Mouse (Mus musculus) intestine, embryonic 14.5 days (tissue): ENCODE data around the gene Lcp1. TPM values are rescaled to one million over a fixed set of nuclear protein-coding genes. Genes with fewer than 3 reads are reported as not detected.
"Not testable (repeated sequence)": the region's sequence is repeated elsewhere in the genome, so short reads cannot be mapped to it uniquely, and the experiment has no call there.

Experiments used
- ATAC-seq: fragments of 200-750 bp; cut with Nextera tagmentation; replicated peaks from 2 replicates; pipeline ENCODE4 v1.8.0; 2017; ENCODE audit warnings: low read depth, moderate number of reproducible peaks, moderate TSS enrichment, moderate library complexity; ENCODE audit not compliant: low FRiP score, low TSS enrichment
- DNase-seq: peaks from one replicate; pipeline ENCODE4 v3.0.0-alpha.2; 2018; ENCODE audit warnings: low spot score
- H3K27ac ChIP-seq: fragments of 300-500 bp; sonication (generic); 2 replicates; pipeline ENCODE4 v1.5.1; 2014; ENCODE audit warnings: low read depth, mild to moderate bottlenecking, control low read depth
- H3K27me3 ChIP-seq: fragments of 300-500 bp; sonication (generic); replicated peaks from 2 replicates; pipeline ENCODE4 v1.6.1; 2014; ENCODE audit warnings: low read length, control low read depth; ENCODE audit not compliant: control insufficient read depth, insufficient read depth
- H3K36me3 ChIP-seq: fragments of 300-500 bp; sonication (generic); 2 replicates; pipeline ENCODE4 v1.6.1; 2014; ENCODE audit warnings: low read length, control low read depth; ENCODE audit not compliant: control insufficient read depth, insufficient read depth
- H3K4me1 ChIP-seq: fragments of 300-500 bp; sonication (generic); replicated peaks from 2 replicates; pipeline ENCODE4 v1.6.1; 2014; ENCODE audit warnings: low read length, control low read depth, mixed read lengths; ENCODE audit not compliant: control insufficient read depth, insufficient read depth
- H3K4me2 ChIP-seq: fragments of 300-500 bp; sonication (generic); 2 replicates; pipeline ENCODE4 v1.6.1; 2014; ENCODE audit warnings: low read length
- H3K4me3 ChIP-seq: fragments of 300-500 bp; sonication (generic); 2 replicates; pipeline ENCODE4 v1.5.1; 2014; ENCODE audit warnings: low read depth, low read length, control low read depth, mixed read lengths
- H3K9ac ChIP-seq: fragments of 300-500 bp; sonication (generic); 2 replicates; pipeline ENCODE4 v1.6.1; 2014; ENCODE audit warnings: mild to moderate bottlenecking, low read length
- H3K9me3 ChIP-seq: fragments of 300-500 bp; sonication (generic); 2 replicates; pipeline ENCODE4 v1.6.1; 2016; ENCODE audit warnings: low read length, control low read depth; ENCODE audit not compliant: control insufficient read depth
- WGBS: fragments of 180-500 bp; shearing (Covaris S2); extraction: QIAGEN DNeasy Blood & Tissue Kit; methylation state at CpG from one replicate; pipeline ENCODE4 v1.1.7; 2014; 5-methylcytosine and 5-hydroxymethylcytosine counted together
- polyA plus RNA-seq: library from polyadenylated mRNA; unstranded; fragments of >200 nt; fragmentation: Nextera tagmentation; extraction: Ambion mirVana; gene quantifications from 2 replicates; pipeline ENCODE4 v1.2.1, GENCODE M21; 2014

Gene Lcp1
- polyA plus RNA-seq, result 58.3 and 61.2 TPM in 2 replicates

DNA sequence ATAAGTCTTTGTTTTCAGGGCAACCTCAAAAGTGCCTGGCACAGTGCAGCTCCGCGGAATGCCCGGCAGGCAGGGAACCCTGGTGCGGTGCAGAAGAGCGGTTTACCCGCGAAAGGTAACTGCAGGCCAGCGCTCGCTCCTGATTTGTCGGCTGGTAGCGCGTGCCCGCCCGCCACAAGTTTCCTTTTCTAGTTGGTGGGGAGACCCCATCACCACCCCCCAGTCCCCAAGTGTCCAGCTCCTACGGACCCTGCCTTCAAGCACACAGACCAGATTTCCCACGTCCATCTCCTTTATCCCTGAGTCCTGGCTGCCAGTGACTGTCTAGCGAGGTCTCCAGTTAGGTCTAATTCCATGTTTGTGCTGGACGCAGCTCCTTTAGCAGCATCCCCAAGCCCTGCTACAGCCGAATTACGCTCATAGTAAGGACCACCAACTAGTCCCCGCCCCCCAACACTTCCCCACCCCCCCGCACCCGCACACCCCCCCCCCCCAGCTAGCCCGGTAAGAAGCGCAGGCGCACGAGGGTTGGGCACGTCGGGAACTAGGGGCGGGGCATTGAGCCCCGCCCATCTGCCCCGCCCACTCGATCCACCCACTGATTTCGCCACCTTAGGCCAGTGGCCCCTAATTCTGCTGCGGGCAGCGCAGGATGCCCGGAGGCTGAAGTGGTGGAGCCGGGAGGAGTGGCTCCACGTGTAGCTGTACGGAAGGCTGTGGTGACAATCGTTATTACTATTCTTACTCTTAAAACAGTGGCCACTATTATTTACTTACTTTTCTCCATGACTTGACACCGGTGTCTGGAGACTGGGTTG is at the start of gene Lcp1, which contains the start of gene Lrrc63:
Gene Lcp1, plus strand, starts transcription at position 601 of the 818 bp plus-strand sequence.
Gene Lrrc63, minus strand, starts transcription at position 381 of the 818 bp plus-strand sequence.
- DNase-seq (peak; percentile 89), ATAC-seq (peak; percentile 88)
- Histone ChIP-seq H3K9ac (peak within 1 kb of the TSS; percentile 47), H3K4me3 (peak within 1 kb of the TSS; percentile 53), H3K9me3 (no peaks in the 10 kb centered on the region), H3K4me1 (peaks cover 4% of the 10 kb centered on the region; the same call in 1 of the 2 replicates), H3K27ac (no peak within 1 kb of the TSS), H3K27me3 (no peaks in the 10 kb centered on the region), H3K4me2 (peak within 1 kb of the TSS; percentile 88), H3K36me3 (no peaks in the 10 kb centered on the region)
- under 1% methylated on average over 42 of the region's 42 CpGs for WGBS

DNA sequence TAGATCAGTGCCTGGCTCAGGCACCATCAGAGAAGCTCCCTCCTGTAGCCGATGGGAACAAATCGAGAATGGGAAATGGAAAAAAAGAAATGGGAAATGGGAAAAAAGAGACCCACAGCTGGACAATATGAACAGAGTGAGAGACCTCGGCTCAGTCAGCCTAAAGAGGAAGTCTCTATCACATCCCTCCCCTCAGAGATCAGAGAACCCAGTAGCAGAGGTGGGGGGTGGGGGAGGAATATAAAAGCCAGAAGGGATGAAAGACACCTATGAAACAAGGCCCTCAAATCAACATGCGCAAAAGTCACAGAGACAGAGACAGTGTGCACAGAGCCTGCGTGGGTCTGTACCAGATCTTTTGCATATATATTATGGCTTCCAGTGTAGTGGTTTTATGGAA is 27.9 kb upstream of the Lcp1 start:
- no peak for ATAC-seq
- no peak overlapping the region for H3K4me3 ChIP-seq
- 90% methylated on average over 5 of the region's 5 CpGs for WGBS

DNA sequence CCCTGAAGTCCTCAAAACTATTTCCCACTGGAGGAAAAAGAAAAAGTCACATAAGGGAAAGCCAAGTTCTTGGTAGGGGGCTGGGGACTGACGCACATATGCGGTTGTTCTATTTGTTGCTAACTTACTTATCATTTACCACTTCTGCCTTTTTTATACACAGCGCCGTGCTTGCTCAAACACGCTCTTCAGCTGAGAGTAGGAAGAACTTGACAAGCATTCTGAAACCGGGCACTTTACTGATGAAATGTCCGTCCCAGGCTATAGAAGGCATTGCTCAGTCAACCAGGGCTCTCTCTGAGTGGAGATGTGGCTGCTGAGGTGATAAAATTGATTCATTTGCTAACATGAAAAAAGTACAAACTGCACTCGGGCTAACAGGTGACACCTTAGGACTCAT is 9.2 kb upstream of the Lcp1 start:
- H3K27me3 ChIP-seq, result no peaks in the 10 kb centered on the region
- H3K4me1 ChIP-seq, result no peaks in the 10 kb centered on the region
- H3K27ac ChIP-seq, result no peak overlapping the region
- no peak for DNase-seq
- 84% methylated on average over 8 of the region's 8 CpGs for WGBS
- no peaks in the 10 kb centered on the region for H3K36me3 ChIP-seq
- no peak overlapping the region for H3K4me2 ChIP-seq
- ATAC-seq, result no peak
- H3K9ac ChIP-seq, result no peak overlapping the region
- H3K9me3 ChIP-seq, result no peaks in the 10 kb centered on the region
- no peak overlapping the region for H3K4me3 ChIP-seq

More for the DNA sequence above, 27.9 kb upstream of the Lcp1 start:
- Histone ChIP-seq H3K9me3 (no peaks in the 10 kb centered on the region), H3K9ac (no peak overlapping the region), H3K4me2 (no peak overlapping the region), H3K4me1 (no peaks in the 10 kb centered on the region), H3K27ac (no peak overlapping the region), H3K36me3 (no peaks in the 10 kb centered on the region), H3K27me3 (no peaks in the 10 kb centered on the region)
- no peak for DNase-seq

DNA sequence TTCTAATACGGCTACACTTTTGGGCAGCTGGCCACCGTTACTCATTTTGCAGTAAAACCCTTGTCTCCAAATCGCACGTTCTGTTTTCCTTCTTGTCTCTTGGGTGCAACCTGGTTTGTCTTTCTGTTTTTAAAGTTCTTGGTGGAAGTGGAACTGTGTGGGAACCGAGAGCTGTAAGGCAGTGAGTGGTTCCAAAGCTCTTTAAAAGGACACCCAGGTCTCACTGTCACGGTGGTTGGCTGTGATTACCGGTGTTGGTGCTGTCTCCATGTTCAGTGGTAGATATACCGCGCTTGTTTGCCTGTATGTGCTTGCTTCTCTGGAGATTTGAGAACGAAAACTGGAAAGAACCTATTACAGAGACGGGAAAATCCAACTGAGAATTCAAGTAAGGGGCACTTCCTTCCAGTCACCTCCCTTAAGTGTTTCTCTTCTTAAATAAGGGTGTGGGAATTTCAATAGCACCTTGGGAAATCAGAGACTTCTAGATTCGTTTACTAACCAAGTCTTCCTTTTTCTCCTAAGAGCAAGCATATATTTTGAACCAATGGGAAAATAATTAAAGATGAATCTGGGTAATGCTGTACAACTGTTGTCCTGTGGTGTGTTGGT is 529 bp downstream of the Lcp1 start:
- no peaks in the 10 kb centered on the region for H3K27me3 ChIP-seq
- ATAC-seq (no peak), DNase-seq (peak; percentile 56)
- H3K9ac ChIP-seq, result no peak overlapping the region
- H3K27ac ChIP-seq, result no peak overlapping the region
- peak overlapping the region; percentile 53 for H3K4me3 ChIP-seq
- H3K4me2 ChIP-seq, result peak overlapping the region; percentile 88
- H3K9me3 ChIP-seq, result no peaks in the 10 kb centered on the region
- no peaks in the 10 kb centered on the region for H3K36me3 ChIP-seq
- peaks cover 4% of the 10 kb centered on the region; the same call in 1 of the 2 replicates for H3K4me1 ChIP-seq
- 7% methylated on average over 12 of the region's 12 CpGs for WGBS

DNA sequence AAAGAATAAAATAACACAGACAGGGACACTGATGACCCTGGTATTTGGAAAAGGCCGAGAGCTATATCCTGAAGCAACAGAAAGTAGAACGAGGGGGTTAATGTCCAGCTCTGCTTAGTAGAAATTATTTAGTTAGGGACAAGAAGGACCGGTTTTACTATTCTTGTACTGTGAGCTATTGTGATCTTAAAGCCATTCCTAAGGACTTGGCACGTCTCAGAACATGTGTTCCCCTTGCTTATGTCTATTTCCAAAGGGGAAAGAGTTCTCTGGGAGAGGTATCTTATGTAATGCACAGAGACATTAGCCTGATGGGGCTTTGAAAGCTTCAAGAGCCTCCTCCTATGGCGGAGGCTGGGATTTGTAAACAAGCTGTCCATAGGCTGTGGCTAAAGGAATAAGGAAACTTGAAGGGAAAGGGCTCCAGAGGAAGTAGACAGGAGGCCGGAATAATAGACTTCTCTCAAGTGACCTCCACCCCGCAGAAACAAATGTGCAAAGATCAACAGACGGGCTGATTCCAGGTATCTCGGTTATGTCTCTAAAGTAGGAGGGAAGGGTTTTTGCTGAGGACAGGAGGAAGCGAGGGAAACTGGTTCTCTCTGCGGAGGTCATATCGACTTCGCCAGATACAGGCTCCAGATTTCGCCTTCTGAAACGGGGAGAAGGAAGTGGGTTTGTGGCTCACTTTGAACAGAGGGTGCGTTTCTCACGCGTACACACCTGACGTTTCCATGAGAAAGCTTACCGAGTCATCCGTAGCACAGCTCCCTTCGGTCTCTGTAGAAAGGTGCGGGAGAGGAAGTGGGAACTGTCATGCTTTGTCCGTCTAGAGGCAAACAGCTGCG is 5.4 kb downstream of the Lcp1 start:
- ATAC-seq (peak; percentile 66; the same call in 1 of the 2 replicates), DNase-seq (no peak)
- no peak overlapping the region for H3K9ac ChIP-seq
- 60% methylated on average over 25 of the region's 25 CpGs for WGBS
- peak overlapping the region; percentile 37 for H3K4me2 ChIP-seq
- H3K36me3 ChIP-seq, result no peaks in the 10 kb centered on the region
- no peaks in the 10 kb centered on the region for H3K9me3 ChIP-seq
- H3K4me3 ChIP-seq, result 0 out of 2 replicates have a peak overlapping the region, but pooled peaks have one; percentile 1
- peak overlapping the region; percentile 24 for H3K27ac ChIP-seq
- no peaks in the 10 kb centered on the region for H3K4me1 ChIP-seq
- no peaks in the 10 kb centered on the region for H3K27me3 ChIP-seq

DNA sequence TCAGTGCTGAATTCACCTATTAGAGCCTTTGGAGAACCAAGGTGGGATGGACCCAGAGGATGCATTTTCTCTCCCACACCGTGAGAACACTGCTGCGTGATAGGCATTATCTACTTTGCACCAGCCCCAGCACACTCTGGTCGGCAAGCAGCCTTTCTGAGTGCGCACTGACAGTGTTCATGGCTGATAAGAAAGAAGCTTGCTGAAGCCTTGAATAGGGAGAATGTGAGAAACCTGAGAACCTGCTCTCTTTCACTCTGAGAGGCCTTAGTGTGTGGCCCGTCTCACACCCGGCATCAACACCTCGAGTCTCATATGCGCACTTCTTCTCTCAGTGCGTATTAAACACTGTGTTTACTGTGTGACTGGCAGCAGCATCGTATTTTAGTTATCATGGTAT is 7.6 kb downstream of the Lcp1 start:
- no peak for ATAC-seq
- 65% methylated on average over 10 of the region's 10 CpGs for WGBS
- DNase-seq, result no peak
- Histone ChIP-seq H3K4me3 (no peak overlapping the region), H3K9me3 (no peaks in the 10 kb centered on the region), H3K4me1 (no peaks in the 10 kb centered on the region), H3K27ac (no peak overlapping the region), H3K27me3 (no peaks in the 10 kb centered on the region), H3K4me2 (no peak overlapping the region), H3K9ac (no peak overlapping the region), H3K36me3 (no peaks in the 10 kb centered on the region)

DNA sequence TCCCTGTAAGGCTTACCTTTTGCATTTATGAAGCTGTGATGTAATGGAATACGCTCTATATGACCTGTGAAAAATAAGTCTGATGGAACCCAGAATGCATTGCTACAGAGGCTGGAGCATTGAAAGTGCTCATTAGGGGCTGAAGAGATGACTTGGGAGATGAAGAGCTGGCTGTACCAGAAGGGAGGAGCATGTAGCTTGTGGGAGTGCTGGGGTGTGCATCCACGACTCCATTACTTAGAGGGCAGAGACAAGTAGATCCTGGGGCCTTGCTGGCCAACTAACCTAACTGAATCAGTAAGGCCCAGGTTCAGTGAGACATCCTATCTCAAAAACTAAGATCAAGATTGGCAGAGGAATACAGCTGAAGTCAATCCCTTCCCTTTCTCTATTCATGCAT is 8.3 kb downstream of the Lcp1 start:
- no peaks in the 10 kb centered on the region for H3K36me3 ChIP-seq
- H3K27ac ChIP-seq, result no peak overlapping the region
- H3K9me3 ChIP-seq, result no peaks in the 10 kb centered on the region
- 97% methylated on average over 2 of the region's 2 CpGs for WGBS
- no peak overlapping the region for H3K9ac ChIP-seq
- H3K4me3 ChIP-seq, result no peak overlapping the region
- no peaks in the 10 kb centered on the region for H3K4me1 ChIP-seq
- H3K27me3 ChIP-seq, result no peaks in the 10 kb centered on the region
- no peak overlapping the region for H3K4me2 ChIP-seq
- DNase-seq, result no peak
- ATAC-seq, result no peak

DNA sequence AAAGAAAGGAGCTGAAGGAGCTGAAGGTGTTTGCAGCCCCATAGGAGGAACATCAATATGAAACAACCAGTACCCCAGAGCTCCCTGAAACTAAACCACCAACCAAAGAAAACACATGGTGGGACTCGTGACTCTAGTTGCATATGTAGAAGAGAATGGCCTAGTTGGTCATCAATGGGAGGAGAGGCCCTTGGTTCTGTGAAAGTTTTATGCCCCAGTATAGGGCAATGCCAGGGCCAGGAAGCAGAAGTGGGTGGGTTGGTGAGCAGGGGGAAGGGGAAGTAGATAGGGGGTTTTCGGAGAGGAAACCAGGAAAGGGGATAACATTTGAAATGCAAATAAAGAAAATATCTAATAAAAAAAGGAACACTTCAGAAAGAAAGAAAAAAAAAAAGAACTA is 16.8 kb downstream of the Lcp1 start:
- not testable (repeated sequence) for H3K36me3 ChIP-seq, H3K27me3 ChIP-seq, H3K27ac ChIP-seq, ATAC-seq, H3K9ac ChIP-seq, H3K4me3 ChIP-seq, DNase-seq, H3K4me2 ChIP-seq, H3K9me3 ChIP-seq, H3K4me1 ChIP-seq
- WGBS, result 86% methylated on average over 2 of the region's 2 CpGs
